Mouse (Mus musculus) hindlimb bud, embryonic 11.5 days (tissue): ENCODE measurements at regions not wholly inside any gene's neighbourhood (a gene's known extent, or its start where the extent isn't known, plus 50 kb on each side); places are given as distances from the start of the nearest gene placed in this dataset.
A peak's percentile ranks its signal among the peaks of the same experiment; 100 is the strongest.

Experiments
- DNase-seq: peaks from one replicate; pipeline ENCODE4 v3.0.0-alpha.2; 2012; ENCODE audit warnings: low read depth, low spot score; ENCODE audit errors: extremely low spot score

- DNase-seq, result no peak
Measured at GRCm38 (mm10) chr5:51930416-51930815, 259.9 kb downstream of the Dhx15 start.

GRCm38 (mm10) chr5:51928801-51929200, 261.5 kb downstream of the Dhx15 start:
- DNase-seq, result no peak

- no peak for DNase-seq
Measured at GRCm38 (mm10) chr5:51923417-51923816, 266.9 kb downstream of the Dhx15 start.

- DNase-seq, result no peak
Measured at GRCm38 (mm10) chr5:51922973-51923372, 267.3 kb downstream of the Dhx15 start.

DNA sequence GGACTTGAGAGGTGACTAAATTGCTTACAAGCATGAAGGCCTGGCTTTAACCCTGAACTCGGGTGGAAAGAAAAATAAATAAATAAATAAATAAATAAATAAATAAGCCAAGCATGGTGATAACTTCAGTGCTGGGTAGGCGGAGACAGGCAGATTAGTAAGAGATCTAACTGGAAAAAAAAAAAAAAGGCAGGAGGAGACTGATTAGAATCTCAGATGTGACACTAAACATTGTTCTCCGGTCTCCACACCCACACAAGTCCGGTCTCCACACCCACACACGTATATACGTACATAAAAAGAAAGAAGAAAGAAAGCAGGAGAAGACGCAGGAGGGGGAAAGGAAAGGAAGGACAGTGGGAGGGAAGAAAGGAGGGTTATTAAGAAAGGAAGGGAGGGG, 267.8 kb downstream of the Dhx15 start:
- no peak for DNase-seq

DNA sequence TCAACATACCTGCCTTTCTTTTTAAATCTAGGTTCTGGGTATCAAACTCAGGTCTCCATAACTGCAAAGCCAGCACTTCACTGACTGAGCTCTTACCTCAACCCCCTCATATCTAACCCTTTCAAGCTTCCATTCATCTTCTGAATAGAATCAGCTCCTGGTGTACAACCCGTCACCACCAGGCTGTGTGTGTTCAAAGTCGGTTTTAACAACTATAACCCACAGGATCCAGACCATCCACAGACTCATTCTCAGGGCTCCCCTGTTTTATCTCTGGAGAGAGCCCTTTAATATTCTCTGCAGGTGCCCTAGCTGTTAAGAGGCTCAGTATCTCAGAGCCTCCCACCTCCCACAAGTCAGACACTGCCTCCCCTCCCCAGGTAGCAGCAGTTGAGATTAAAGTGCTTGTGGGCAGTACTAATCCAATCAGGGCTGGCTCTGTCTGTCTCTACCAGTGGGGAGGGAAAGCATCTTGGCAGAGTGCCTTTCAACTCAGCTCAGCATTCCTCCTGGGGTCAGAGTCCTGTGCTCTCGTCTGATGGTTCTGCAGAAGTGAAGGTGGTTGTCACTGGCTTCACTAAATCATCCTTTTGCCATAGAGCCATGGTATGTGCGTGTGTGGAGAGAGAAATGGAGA, 272.4 kb downstream of the Dhx15 start:
- no peak for DNase-seq

DNA sequence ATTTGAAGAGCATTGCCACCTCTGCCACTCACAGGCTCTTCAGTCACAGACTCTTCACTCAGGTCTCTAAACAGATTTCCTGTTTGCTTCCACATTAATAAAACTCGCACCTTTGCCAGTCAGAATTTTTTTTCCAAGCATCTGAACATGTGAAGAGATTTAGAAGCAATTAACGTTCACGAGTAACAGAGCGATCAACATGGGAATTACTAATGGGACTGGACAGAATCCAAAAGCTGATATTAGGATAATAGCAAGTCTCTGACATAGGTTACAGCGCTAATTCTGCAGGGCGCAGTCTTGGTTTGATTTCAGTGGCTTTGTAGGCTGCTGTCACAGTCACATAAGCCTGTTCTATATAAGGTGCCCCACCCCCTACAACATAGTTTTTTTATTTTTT, 275.6 kb downstream of the Dhx15 start:
- DNase-seq, result no peak

GRCm38 (mm10) chr5:51908861-51909260, 281.5 kb downstream of the Dhx15 start:
- no peak for DNase-seq

- no peak for DNase-seq
Measured at GRCm38 (mm10) chr5:51906315-51907109, 283.8 kb downstream of the Dhx15 start.

DNA sequence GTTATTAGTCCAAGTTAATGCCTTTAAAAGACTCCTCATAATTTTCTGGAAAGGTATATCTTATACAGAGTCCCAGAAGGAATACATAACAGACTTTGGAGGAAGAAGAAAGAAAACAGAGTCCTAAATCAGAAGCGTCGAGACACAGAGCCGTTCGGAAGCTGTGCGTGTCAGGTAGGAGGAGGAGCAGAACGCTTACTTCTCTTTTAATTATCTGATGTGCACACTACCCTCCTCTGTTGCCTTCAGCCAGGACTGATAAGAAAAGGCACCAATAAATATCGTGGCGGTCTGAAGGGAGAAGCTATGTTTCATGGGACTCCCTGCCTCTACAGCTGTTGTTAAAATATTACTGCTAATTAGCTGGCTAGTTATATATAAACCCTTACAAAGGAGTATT, 296.2 kb downstream of the Dhx15 start:
- no peak for DNase-seq

DNA sequence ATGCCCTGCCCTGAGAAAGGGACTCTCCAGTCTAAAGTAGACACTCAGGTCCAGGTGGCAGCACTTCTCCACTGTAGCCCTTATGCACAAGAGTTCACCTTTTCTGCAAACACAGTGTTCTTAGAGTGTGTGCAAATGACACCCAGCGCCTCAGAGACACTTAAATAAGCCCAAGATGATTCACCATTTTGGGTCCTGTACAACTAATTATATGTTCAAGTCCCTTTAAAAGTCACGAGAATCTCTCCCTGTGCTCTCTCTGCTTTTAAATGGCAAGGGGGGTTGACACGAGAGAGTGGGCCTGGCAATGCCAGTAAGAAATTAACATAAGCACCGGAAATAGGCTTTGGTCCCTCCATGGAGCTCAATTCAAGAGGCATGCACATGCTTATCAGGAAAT, 299.0 kb downstream of the Dhx15 start:
- DNase-seq, result no peak

GRCm38 (mm10) chr5:51888404-51888803, 301.9 kb downstream of the Dhx15 start:
- DNase-seq, result peak; percentile 16

- no peak for DNase-seq
Measured at GRCm38 (mm10) chr5:51882594-51882993, 307.7 kb downstream of the Dhx15 start.

- no peak for DNase-seq
Measured at GRCm38 (mm10) chr5:51882173-51882572, 308.1 kb downstream of the Dhx15 start.

GRCm38 (mm10) chr5:51876846-51877245, 309.3 kb upstream of the Ppargc1a start:
- DNase-seq, result no peak

- DNase-seq, result no peak
Measured at GRCm38 (mm10) chr5:51873571-51873970, 306.0 kb upstream of the Ppargc1a start.

DNA sequence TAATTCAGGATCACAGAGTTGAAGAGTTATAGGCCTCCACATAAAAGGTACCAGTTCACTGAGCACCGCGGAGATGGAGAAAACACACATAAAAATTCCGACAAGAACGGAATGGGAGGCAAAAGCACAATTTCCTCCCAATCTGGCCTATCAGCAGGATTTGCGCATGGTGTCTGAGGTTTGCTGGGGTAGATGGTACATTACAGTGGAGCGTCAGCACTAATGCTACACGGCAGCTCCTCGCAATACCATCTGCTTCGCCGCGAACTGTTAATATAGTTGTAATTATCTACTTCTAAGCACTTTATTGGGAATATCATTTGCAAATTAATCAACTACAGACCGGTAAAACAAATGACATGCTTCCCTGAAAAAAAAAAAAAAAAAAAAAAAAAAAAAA, 304.2 kb upstream of the Ppargc1a start:
- DNase-seq, result no peak

DNA sequence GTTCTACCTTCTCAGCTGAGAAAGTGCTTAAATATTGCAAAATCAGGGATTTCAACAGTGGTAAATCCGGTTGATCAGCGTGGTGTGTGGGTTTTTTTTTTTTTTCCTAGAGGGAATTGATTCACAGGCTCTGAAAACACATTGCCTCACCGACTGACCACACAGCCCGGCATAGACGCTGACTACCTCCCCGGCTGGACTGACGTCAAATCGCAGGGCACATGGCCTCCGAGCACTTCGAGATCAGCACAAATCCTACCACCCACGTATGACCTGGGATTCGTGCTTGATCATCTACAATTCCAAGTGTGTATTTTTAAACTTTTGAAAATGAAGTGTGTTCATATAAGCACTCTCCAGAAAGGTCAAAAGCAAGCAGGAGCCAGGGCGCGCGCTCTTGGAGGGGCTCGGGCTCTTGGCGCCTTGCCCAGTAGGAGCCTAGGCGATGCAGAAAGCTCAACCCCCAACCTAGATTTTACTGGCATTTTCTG, 300.7 kb upstream of the Ppargc1a start:
- DNase-seq, result no peak

- DNase-seq, result no peak
Measured at GRCm38 (mm10) chr5:51866002-51866401, 298.5 kb upstream of the Ppargc1a start.

DNA sequence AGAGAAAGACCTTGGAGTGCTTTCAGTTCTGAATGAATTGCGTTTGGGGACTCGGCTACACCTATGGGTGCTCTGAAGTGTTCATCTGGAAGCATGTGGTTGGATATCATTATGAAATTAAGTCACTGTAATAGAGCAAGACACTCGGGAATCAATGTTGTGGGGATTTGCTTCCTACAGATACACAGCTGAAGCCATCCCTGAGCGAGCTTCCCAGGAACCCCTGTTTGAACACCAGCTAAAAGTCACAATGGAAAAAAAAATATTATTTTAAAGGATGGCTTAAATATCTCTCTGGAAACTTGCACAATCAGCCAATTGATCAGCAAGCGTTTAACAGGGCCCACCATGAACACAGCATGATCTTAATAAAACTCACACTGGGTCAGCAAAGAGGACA, 293.0 kb upstream of the Ppargc1a start:
- DNase-seq, result no peak

- DNase-seq, result no peak
Measured at GRCm38 (mm10) chr5:51853456-51854124, 286.1 kb upstream of the Ppargc1a start.

GRCm38 (mm10) chr5:51850091-51850490, 282.6 kb upstream of the Ppargc1a start:
- no peak for DNase-seq
